Mouse (Mus musculus) neutrophil, adult 5-6 weeks (primary cell): ENCODE results near the gene Kcnj8. TPM values are rescaled to one million over a fixed set of nuclear protein-coding genes. Genes with fewer than 3 reads are reported as not detected.

Experiments
- ATAC-seq: fragments of 151-379, 151-347 bp; 2 replicates; pipeline ENCODE4 v1.8.0; 2017; ENCODE audit warnings: mild to moderate bottlenecking, moderate TSS enrichment; ENCODE audit not compliant: insufficient number of reproducible peaks, poor library complexity, low FRiP score, severe bottlenecking; ENCODE audit errors: extremely low read depth
- total RNA-seq: library from RNA; stranded (forward); fragments of 200-1000 nt; gene quantifications from 2 replicates; pipeline ENCODE4 v1.2.3, GENCODE M21; 2017

Kcnj8 gene
- total RNA-seq: 0.49 and 0.70 TPM in 2 replicates

DNA sequence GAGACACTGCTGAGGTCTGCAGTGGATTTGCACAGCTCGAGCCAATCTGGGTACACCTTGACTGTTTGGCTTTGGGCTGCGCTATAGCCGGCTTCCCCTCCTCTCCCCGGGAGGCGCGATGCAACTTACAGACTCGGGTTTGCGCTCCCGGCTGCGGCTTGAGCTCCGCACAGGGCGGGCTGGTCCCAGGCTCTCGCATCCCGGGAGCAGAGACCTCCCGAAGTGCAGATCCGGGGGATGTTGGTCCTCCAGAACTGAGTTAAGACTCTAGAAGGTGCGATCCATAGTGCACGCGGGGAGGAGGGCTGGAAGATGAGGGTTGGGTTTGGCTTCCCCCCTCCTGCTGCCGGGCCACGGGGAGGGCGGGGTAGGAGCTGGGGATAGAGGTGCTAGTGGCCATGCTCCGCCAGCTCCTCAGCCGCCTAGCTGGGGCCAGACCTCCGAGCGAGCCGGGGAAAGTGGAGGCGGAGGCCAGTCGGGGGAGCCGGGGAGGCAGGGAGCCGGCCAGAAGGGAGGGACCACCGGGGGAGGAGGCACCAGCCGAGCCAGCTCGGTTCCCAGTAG, at the start of gene Kcnj8:
Gene Kcnj8, minus strand, starts transcription at position 560 of the 564 bp plus-strand sequence.
- 0 out of 2 replicates have a peak, but pooled peaks have one; percentile 27 for ATAC-seq

DNA sequence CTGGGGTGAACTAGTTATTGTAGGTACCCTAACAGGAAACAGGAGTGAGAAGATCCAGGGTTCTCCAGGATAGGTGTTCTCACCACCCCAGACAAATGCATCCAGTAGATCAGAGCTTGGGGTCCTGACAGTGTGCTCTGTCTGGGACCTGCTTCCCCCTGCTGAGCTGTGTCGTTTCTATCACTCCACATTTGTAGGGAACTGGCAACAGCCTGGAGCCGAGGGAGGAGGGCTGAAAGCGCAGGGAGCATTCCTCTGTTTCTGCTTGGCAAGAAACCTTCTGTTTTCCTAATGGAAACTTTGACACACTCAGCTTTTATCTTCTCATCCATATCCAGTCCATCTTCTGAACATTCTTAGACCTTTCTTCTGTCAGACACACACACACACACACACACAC, 45.2 kb upstream of the Kcnj8 start:
- no peak for ATAC-seq

DNA sequence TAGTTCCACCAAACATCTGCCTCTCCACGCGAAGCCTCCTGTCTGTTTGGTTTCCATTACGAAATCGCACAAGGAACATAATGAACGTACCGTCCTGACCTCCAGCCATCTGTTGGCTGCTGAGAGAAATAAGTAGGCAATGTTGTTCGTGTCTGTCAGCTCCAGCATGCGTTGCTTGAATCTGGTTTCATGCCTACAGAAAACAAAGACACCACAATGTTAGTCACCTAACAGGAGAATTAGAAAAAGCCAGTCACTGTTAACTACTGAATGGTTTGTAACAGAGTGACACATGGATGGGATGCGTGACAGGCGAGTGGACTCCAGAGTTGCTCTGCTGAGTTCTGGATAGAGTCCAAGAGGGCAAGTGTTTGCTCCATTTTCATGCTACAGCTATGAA, 42.9 kb upstream of the Kcnj8 start:
- no peak for ATAC-seq

DNA sequence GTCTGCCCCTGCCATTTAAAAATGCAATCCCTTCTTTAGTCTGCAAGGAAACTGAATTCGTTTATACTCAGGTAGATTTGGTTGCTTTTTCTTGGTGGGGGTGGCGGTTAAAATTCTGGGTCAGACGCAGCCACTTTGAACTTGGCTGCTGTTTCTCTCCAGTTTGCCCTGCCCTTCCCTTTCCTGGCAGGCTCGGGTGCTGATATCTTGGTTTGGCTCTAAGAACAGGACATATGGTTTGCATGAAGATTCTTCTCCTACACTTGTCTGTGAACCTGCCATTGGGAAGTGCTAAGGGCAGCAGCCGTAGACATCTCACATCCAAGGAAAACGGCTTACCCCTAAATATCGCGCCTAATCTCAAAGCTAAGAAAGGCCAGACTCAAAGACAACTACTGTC, 41.0 kb upstream of the Kcnj8 start:
- ATAC-seq: no peak

DNA sequence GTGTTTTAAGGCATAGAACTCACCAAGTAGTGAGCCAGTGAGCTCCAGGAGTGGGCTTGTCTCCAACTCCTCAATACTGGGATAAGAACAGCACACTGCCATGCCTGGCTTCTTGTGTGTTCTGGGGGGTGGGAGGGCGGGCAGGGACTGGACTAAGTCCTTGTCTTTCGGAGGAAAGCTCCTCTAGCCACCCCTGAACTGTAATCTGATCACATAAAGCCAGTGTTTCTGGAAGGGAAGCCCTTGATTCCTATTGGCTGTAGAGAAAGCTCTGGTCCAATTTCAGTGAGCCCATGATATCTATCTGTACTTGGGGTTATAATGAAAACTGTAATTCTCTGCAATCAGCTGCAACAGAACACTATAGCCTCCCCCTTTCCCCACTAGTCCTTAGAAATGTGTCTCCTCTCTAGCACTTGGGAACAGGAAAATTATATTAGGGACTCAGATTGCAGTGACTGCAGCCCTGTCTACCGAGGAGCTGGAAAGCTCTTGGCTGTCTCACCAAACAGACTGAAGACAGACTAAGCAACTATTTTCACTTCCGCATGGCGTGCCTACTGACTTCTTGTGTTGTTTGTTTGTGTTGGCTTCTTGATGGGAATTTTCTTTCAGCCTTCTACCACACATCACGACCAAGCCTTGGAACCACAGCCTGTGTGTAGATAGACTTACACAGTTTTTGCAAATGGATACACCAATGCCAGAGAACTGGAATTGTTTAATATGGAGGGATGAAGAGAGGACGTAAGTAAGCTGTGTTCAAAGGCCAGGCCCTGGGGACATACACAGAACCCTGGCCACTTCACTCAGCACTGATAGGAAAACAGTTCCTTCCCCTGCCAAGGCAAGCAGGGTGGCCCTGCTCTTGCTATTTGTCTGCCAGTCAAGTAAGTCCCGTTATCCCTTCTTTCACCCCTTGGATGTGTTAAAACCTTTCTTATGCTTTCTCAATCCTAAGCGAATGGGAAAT, 38.3 kb upstream of the Kcnj8 start:
- no peak for ATAC-seq

DNA sequence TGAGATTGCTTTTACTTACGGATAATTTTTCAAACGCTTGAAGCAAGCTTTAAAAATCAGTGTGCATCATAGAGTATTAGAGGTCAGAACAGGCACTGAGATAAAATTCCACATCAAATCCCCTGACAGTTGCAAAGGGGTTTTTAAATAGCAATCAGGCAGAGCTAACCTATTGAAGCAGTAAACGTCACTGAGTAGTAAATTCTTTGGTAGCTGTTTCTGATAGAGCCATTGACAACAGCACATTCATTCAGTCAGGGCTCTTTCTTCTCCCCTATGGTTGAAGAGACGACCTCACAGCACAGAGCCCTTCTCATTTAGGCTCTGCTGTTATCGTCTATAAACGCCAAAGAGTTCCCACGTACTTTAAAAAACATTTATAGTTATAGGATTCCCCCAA, 35.7 kb upstream of the Kcnj8 start:
- no peak for ATAC-seq

DNA sequence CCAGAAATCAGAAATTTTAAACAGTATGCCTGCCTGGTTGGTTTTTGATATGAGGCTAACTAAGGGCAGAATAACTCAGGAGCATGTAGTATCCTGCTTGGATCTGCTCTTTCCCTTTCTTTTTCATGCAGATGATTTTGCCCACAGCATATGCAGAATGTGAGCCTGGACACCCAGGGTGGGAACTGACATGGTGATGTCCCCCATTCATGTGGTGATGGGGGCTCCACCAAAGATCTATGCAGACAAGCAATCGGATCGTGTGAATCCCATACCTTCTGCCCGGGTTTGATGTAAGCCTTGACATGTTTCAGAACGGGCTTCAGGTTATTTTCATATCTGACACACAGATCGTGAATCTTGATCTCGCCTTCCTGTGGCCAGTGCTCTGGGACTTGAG, 31.4 kb upstream of the Kcnj8 start:
- no peak for ATAC-seq

DNA sequence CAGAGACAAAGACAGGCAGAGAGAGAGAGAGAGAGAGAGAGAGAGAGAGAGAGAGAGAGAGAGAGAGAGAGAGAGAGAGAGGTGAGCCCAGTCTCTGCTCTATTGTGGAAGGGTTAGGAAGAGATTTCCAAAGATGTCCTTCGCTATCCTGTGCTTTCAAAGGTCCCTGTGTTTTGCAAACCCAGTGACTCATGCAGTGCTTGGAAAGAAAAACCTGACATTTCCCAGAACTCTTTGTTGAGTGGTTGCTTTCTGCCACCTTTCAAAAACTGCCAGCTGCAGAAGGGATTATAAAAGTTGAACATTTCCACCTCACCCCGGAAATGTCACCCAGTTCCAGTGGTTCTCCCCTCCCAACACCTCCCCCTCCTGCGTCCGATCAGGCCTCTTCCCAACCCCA, 7.4 kb upstream of the Kcnj8 start:
- ATAC-seq: no peak

DNA sequence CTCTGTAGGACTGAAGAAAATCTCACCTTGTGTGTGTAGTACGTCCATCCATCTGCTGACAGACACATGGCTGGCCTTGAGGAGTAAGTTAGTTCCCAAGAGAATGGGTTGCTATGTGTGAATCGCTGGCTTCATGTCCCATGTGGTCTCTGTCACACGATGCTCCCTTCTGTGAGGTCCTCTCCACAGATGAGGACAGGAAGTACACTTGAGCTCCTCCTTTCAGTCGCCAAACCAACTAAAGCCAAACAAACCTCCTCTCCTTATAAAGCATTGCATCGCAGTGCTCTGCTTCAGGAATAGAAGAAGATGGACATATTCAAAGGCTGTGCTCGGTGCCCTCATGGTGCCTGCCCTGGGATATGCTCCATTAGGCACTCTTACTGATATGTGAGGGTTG, 6.4 kb upstream of the Kcnj8 start:
- no peak for ATAC-seq

DNA sequence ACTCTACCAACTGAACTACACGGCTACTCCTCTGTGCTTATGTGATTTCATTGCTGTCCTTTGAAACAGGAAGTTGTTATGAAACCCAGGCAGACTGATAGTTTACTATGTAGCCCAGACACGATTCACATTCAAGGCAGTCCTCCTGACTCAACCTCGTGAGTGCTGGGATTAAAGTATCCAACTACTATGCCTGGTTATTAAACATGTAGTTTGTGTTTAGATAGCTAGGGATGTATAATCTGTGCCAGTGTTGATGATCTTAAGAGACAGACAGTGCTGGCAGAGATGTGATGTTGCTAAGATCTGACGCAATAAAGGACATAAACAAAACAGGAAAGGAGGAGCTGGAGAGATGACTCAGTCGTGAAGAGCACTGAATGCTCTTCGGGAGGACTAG, 1.5 kb upstream of the Kcnj8 start:
- ATAC-seq: peak; percentile 55

DNA sequence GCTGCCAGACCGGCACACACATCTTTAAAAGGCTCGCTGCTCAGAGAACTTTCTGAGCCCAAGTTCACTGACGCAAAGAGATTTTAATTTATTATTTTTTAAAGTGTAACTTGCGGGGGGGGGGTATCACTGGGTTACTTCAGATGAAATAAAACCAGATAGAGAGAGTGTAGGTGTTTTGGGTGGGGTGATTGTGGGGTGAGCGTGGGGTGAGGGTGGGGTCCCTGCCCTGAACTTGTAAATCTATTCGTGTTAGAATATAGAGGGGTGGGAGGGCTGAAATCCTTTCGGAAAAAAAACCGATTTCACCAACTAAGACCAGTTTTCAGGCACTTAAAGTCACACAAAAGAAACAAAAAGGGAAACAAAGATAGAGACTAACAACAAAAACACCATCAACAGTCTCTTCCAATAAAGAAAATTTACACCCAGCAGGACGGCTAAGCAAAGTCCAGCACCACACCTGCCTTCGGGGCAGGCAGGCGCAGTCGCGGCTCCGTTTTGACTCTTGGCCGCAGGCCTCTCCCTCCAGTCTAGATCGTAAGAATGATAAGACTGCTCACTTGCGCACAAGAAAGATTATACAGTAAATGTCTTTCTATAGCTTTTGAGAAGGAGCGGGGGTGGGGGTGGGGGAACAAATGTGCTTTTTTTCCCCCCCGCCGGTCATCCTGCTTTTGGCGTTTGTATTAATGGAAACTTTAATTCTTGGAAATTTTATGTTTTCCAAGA, 381 bp upstream of the Kcnj8 start:
- ATAC-seq: no peak

DNA sequence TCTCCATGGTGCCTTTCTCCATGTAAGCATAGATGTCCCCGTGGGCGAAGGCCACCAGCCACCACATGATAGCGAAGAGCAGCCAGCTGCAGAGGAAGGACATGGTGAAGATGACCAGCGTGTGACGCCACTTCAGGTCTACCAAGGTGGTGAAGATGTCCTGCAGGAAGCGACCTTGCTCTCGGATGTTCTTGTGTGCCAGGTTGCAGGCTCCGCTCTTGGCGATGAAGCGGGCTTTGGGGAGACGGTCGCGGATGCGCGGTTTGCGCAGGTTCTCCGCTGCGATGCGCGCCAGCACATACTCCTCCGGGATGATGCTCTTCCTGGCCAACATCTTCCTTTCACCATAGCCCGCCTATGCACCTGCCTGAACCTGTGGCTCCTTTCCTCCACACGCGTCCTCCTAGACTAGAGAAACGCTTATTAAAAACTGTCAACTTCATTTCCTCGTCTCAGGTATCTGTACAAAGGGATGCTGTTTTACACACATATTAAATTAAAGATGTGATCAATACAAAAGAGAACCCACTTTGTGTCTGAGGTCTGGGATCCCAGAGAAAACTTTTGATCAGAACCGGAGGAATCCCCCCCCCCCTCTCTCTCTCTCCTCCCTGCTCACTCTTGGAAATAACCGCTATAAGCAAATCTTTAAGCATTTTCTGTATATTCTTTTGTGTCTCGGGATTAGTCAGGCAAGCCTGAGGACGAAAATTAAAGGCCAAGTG, 1.2 kb downstream of the Kcnj8 start:
- ATAC-seq: no peak

DNA sequence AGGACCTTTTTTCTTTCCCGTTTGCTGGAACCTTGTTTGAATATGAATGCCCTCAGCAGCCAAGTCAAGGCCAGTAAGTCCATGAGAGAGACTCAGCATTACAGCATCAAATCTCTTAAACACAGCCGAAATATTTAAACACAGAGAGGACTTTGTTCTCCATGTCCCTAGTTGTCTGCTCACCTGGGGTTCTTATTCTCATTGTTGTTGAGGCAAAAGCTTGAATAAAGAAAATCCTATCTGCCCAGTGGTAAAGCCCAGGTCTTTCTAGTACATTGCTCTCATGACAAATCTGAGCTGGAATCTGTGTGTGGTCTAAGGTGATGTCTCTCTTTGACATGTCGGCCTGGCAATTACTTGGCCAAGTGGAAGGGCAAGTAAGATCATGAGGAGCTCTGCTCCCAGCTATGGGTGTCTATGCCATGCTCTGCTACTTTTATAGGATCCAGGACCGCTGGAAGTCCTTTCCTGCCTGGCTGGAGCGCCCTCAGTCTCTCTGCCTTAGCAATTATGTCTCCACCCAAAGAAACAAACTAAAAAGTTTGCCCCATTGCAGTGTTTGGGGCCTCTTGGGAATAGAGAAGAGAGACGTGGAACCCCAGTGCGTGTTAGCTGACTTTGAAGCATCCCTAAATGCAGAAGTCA, 2.6 kb downstream of the Kcnj8 start:
- ATAC-seq: no peak

DNA sequence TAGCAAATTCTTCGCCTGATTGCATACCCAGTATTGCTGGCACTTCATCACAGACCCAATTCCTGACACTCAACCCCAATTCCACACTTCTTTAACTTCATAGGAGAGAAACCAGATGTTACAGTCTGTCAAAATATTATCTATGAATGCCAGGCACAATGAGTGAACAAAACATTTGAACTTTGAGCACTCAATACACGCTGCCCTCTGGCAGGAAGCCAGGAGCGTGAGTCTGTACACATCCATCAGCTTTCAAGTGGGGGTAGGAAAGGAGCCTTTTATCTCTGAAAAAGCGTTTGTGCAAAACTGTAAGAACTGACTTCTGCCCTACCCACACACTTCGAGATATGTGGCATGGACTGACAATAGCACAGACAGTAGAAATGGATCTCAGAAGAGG, 4.0 kb downstream of the Kcnj8 start:
- ATAC-seq: no peak

DNA sequence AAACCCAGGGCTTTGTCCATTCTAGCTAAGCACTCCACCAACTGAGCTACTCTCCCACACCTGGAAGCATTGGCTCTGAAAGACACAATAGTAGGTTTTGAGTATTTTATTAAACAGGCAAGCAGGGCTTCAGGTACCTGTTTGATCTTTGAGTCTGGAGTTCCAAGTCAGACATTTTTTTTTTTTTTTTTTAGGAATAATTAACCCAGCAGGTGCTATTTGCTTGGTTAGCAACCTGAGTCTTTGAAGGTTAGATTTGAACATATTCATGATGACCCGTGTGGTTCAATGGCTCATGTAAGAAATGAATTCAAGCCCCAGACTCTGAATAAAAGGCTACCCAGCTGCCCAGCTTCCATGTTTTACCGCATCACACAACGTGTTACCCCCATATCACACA, 6.7 kb downstream of the Kcnj8 start:
- ATAC-seq: no peak

DNA sequence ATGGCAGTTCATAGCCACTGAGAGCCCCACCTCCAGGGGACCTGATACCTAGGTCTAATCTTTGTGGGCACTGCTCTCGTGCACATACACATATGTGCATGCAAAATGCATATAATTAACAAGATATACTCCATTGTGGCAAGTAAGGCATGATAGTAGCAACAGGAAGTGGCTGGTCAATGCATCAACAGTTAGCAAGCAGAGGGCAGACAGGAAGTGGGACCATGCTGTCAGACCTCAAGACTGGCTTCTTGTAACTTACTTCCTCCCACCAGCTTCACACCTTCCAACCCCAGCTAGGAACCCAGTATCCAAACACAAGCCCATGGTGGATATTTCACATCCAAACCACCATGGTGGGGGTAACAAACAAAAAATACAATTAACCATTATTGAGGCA, 10.3 kb downstream of the Kcnj8 start:
- ATAC-seq: peak; percentile 41; the same call in 1 of the 2 replicates

DNA sequence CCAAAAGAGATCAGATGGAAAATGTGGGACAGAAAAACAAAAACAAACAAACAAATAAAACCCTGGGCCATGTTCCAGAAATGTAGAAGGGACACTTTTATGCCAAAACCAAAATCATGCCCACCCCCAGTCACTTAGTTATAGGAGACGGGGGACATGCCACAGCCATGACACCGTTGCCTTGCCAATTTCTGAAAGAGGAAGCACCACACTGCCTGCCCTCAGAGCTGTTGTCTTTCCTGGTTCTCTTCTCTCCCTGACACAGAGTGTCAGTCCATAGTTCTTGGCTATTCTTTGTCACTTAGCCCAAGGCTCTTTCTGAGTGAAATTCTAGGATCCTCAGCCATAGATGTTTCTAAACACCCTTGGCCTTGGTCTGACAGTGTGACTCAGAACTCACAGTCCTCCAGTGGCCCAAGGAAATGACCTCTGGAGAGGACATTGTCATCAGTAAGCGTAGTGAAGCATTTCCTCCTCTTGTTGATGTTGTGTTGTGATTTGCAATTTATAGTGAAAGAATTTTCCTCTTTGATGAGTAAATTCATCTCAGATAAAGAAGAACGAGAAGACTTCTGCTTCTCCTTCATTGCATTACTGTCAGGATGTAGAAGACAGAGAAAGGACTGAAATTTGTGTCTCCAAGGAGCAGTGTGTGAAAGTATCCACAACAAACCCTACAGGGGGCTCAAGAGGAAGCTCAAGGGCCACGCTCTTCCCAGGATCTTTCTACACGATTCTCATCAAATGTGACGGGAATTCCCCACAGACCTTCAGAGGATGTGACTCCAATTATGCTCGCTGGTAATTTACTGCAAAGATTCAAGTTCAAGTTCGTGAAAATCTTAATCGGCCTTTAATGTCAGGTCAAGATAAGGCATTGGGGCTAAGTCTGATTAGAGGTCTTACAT, 12.4 kb downstream of the Kcnj8 start:
- no peak for ATAC-seq

DNA sequence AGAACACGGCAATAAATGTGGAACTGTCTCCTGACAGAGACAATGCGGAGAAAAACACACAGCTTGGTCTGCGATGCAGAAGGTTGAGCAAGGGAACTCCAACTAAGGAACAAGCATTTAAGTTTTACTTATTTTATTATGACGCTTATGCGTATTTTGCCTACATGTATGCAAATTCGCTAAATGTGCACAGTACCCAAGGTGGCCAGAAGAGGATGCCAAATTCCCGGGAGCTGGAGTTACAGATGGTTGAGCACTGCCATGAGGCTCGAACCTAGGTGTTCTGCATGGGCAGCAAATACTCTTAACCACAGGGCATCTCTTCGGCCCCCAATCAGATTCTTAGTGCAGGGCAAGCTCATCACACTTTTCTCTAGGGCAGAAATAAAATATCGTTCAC, 13.3 kb downstream of the Kcnj8 start:
- ATAC-seq: no peak
